Mouse (Mus musculus) testis, adult 2 months (tissue): ENCODE results near the gene Sema4a. TPM values are rescaled to one million over a fixed set of nuclear protein-coding genes. Genes with fewer than 3 reads are reported as not detected.

Source experiments
- H3K27ac ChIP-seq: fragments of 200-500 bp; 2 replicates; pipeline ENCODE4 v1.5.1; 2012; ENCODE audit warnings: low read depth, low read length; ENCODE audit not compliant: control insufficient read depth, insufficient read depth
- H3K27me3 ChIP-seq: fragments of 200-500 bp; 2 replicates; pipeline ENCODE4 v1.6.1; 2012; ENCODE audit warnings: mild to moderate bottlenecking, low read length, moderate library complexity; ENCODE audit not compliant: control insufficient read depth, insufficient read depth
- H3K36me3 ChIP-seq: fragments of 200-500 bp; 2 replicates; pipeline ENCODE4 v1.6.1; 2012; ENCODE audit warnings: mild to moderate bottlenecking, low read length; ENCODE audit not compliant: control insufficient read depth, insufficient read depth
- H3K4me1 ChIP-seq: fragments of 200-500 bp; 2 replicates; pipeline ENCODE4 v1.6.1; 2012; ENCODE audit warnings: low read length; ENCODE audit not compliant: control insufficient read depth, insufficient read depth
- H3K4me3 ChIP-seq: fragments of 200-500 bp; 2 replicates; pipeline ENCODE4 v1.5.1; 2012; ENCODE audit warnings: low read depth, mild to moderate bottlenecking, low read length, moderate library complexity, mixed read lengths; ENCODE audit not compliant: control insufficient read depth
- CTCF ChIP-seq: fragments of 200-500 bp; IDR thresholded peaks from 2 replicates; pipeline ENCODE4 v1.5.1; 2012; ENCODE audit warnings: low read depth, mild to moderate bottlenecking, inconsistent platforms, low read length, moderate library complexity; ENCODE audit not compliant: control insufficient read depth, insufficient read depth, insufficient replicate concordance
- POLR2A ChIP-seq: fragments of 200-500 bp; IDR thresholded peaks from 2 replicates; pipeline ENCODE4 v1.6.1; 2012; ENCODE audit warnings: low read depth, mild to moderate bottlenecking, inconsistent platforms, low read length, moderate library complexity; ENCODE audit not compliant: control insufficient read depth
- polyA plus RNA-seq: library from polyadenylated mRNA; depleted of rRNA; stranded (reverse); fragments of >200 nt; gene quantifications from 2 replicates; pipeline ENCODE4 v1.2.3, GENCODE M21; 2012; rRNA removed

The Sema4a gene
- polyA plus RNA-seq, 1 experiment: 58.9 TPM

- H3K27ac ChIP-seq: no peak overlapping the region
- H3K4me3 ChIP-seq: no peak overlapping the region
- no peaks in the 10 kb centered on the region for H3K27me3 ChIP-seq
- H3K36me3 ChIP-seq: peaks cover 1% of the 10 kb centered on the region; the same call in 1 of the 2 replicates
- TF ChIP-seq CTCF (no peak), POLR2A (no peak)
- no peaks in the 10 kb centered on the region for H3K4me1 ChIP-seq
These were observed 65.7 kb downstream of the Sema4a start for GRCm38 (mm10) chr3:88395288-88395687.

GRCm38 (mm10) chr3:88393776-88394375, 67.1 kb downstream of the Sema4a start:
- no peak for TF ChIP-seq CTCF
- no peak for TF ChIP-seq POLR2A
- Histone ChIP-seq H3K27me3 (no peaks in the 10 kb centered on the region), H3K36me3 (peaks cover 1% of the 10 kb centered on the region; the same call in 1 of the 2 replicates), H3K27ac (no peak overlapping the region), H3K4me1 (no peaks in the 10 kb centered on the region), H3K4me3 (no peak overlapping the region)

Other genes with a start within 250 kb of the Sema4a start
- 3.3 and 3.9 TPM in 2 replicates for gene Rhbg, start 206.5 kb downstream of the Sema4a start, polyA plus RNA-seq
- gene Gm38392, start 174.0 kb downstream of the Sema4a start, polyA plus RNA-seq: 2.2 and 2.8 TPM in 2 replicates
- gene Tsacc, start 164.2 kb downstream of the Sema4a start, polyA plus RNA-seq: 654 and 688 TPM in 2 replicates
- gene Cct3, start 164.1 kb downstream of the Sema4a start, polyA plus RNA-seq: 342 and 349 TPM in 2 replicates
- gene Glmp, start 136.2 kb downstream of the Sema4a start, polyA plus RNA-seq: 21.7 and 22.5 TPM in 2 replicates
- gene Tmem79, start 125.0 kb downstream of the Sema4a start, polyA plus RNA-seq: 9.5 TPM in 2 replicates
- 105 and 112 TPM in 2 replicates for gene Smg5, start 124.9 kb downstream of the Sema4a start, polyA plus RNA-seq
- gene Paqr6, start 96.6 kb downstream of the Sema4a start, polyA plus RNA-seq: 6.2 and 6.4 TPM in 2 replicates
- 1.7 TPM in 1 of 2 replicates, not detected in the other for gene Bglap3, start 88.4 kb downstream of the Sema4a start, polyA plus RNA-seq
- gene Bglap2, start 82.5 kb downstream of the Sema4a start, polyA plus RNA-seq: 0.31 and 0.42 TPM in 2 replicates
- gene Bglap, start 76.7 kb downstream of the Sema4a start, polyA plus RNA-seq: not detected in 2 replicates
- 27.5 and 27.9 TPM in 2 replicates for gene Pmf1, start 50.9 kb downstream of the Sema4a start, polyA plus RNA-seq
- 12.2 and 12.7 TPM in 2 replicates for gene Slc25a44, start 36.0 kb downstream of the Sema4a start, polyA plus RNA-seq
- gene Lmna, start 48.8 kb upstream of the Sema4a start, polyA plus RNA-seq: 14.4 and 16.7 TPM in 2 replicates
- 1.4 and 1.5 TPM in 2 replicates for gene Mex3a, start 71.2 kb upstream of the Sema4a start, polyA plus RNA-seq
- gene Rab25, start 87.1 kb upstream of the Sema4a start, polyA plus RNA-seq: 0.10 and 1.9 TPM in 2 replicates
- gene Lamtor2, start 91.9 kb upstream of the Sema4a start, polyA plus RNA-seq: 46.9 and 53.9 TPM in 2 replicates
- 51.4 and 55.3 TPM in 2 replicates for gene Ubqln4, start 92.6 kb upstream of the Sema4a start, polyA plus RNA-seq
- 128 and 161 TPM in 2 replicates for gene Ssr2, start 114.7 kb upstream of the Sema4a start, polyA plus RNA-seq
- 512 and 614 TPM in 2 replicates for gene Arhgef2, start 144.8 kb upstream of the Sema4a start, polyA plus RNA-seq
- not detected in 2 replicates for gene Rxfp4, start 192.0 kb upstream of the Sema4a start, polyA plus RNA-seq
- 23.5 and 28.7 TPM in 2 replicates for gene Khdc4, start 224.6 kb upstream of the Sema4a start, polyA plus RNA-seq